8 mouse cellular contexts compared by ENCODE assay signal in the genomic region with DNA sequence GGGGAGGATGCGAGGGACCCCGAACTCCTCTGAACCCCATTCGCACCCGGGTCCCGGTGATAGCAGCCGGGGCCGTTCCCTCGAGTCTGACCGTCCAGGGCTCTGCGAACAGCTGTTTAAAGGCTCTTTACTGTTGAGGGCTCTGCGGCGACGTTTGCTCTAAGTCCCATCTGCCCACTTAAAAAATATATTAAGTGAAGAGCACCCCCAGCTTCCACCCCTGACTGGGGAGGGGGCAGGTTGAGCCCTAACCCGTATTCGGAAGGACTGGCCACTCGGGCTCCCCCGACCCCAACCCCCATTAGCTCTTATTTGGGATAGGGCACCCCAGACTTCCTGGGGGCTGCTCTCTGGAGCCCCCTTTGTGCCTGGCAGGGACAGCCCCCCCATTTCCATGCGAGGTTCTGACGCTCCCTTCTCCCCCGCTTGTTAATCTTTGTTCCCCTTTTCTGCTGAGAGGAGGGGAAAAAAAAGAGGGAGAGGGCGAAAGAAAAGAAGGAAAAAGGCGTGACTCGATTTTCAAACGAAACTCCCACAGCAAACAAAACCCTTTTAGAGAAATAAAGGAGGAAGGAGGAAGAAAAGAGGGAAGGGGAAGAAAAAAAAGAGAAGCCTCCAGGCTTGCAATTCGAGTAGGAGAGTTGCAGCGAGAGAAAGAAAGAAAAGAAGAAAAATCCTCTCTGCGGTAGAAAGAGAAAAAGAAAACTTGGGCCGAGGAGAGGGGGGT. TPM values are rescaled to one million over a fixed set of nuclear protein-coding genes. Genes with fewer than 3 reads are reported as not detected.
A peak's percentile ranks its signal among the peaks of the same experiment; 100 is the strongest.
DNase-seq lines count a peak whose midpoint lies in the region; ATAC-seq lines count a peak whose summit lies in the region.

No protein-coding gene starts in this region.

- intact Hi-C loops in gastrocnemius, postnatal 14 days (cut with DNase I; ENCODE audit: low total_unique reads), result loop anchor here (5.0 to 10.0 kb wide), 2 partner anchors 47 to 199 kb away; no protein-coding TSS in a partner anchor

- H3K9ac ChIP-seq in kidney, embryonic 14.5 days (ENCODE audit: low read depth, low read length), result peak overlapping the region; percentile 96
- peak overlapping the region; percentile 96 for H3K9ac ChIP-seq in forebrain, embryonic 16.5 days (replicated peaks; ENCODE audit: low read depth, low read length)

- no peak; the same call in none of the 2 replicates for ATAC-seq in kidney, embryonic 14.5 days (ENCODE audit: low FRiP score, low TSS enrichment)
- peak; percentile 18 for ATAC-seq in forebrain, embryonic 16.5 days

- H3K27ac ChIP-seq in kidney, embryonic 14.5 days (ENCODE audit: low read depth, low read length), result peak overlapping the region; percentile 98
- peak overlapping the region; percentile 97 for H3K27ac ChIP-seq in forebrain, embryonic 16.5 days (ENCODE audit: low read length)
- peak overlapping the region; percentile 100 for H3K27ac ChIP-seq in macrophage

- H3K36me3 ChIP-seq in kidney, embryonic 14.5 days (ENCODE audit: control insufficient read depth, insufficient read depth, low read length), result no peaks in the 10 kb centered on the region; the same call in 1 of the 2 replicates
- no peaks in the 10 kb centered on the region for H3K36me3 ChIP-seq in forebrain, embryonic 16.5 days (ENCODE audit: control insufficient read depth, insufficient read depth)
- H3K36me3 ChIP-seq in macrophage (ENCODE audit: inconsistent target), result no peaks in the 10 kb centered on the region

- peaks cover 49% of the 10 kb centered on the region for H3K79me2 ChIP-seq in macrophage (ENCODE audit: inconsistent target)

- H3K4me3 ChIP-seq in kidney, embryonic 14.5 days (ENCODE audit: low read length), result peak overlapping the region; percentile 86
- peak overlapping the region; percentile 57 for H3K4me3 ChIP-seq in forebrain, embryonic 16.5 days (replicated peaks; ENCODE audit: low read length)
- H3K4me3 ChIP-seq in macrophage (ENCODE audit: inconsistent target), result peak overlapping the region; percentile 77

- H3K9me3 ChIP-seq in kidney, embryonic 14.5 days (ENCODE audit: control insufficient read depth, low read length), result no peaks in the 10 kb centered on the region
- no peaks in the 10 kb centered on the region for H3K9me3 ChIP-seq in forebrain, embryonic 16.5 days (ENCODE audit: control insufficient read depth, low read length)

- under 1% methylated on average over 28 of the region's 28 CpGs for WGBS in kidney, embryonic 14.5 days
- under 1% methylated on average over 28 of the region's 28 CpGs for WGBS in forebrain, embryonic 16.5 days
- WGBS in macrophage (ENCODE audit: missing documents), result under 1% methylated on average over 24 of the region's 28 CpGs

- H3K4me2 ChIP-seq in kidney, embryonic 14.5 days (replicated peaks; ENCODE audit: low read depth, low read length), result peak overlapping the region; percentile 90
- peak overlapping the region; percentile 83 for H3K4me2 ChIP-seq in forebrain, embryonic 16.5 days (ENCODE audit: low read length)

- peaks cover 20% of the 10 kb centered on the region for H3K4me1 ChIP-seq in kidney, embryonic 14.5 days (ENCODE audit: control insufficient read depth, insufficient read depth, low read length)
- peaks cover 30% of the 10 kb centered on the region for H3K4me1 ChIP-seq in forebrain, embryonic 16.5 days (replicated peaks; ENCODE audit: control insufficient read depth, insufficient read depth, low read length)

- no peaks in the 10 kb centered on the region for H3K27me3 ChIP-seq in kidney, embryonic 14.5 days (ENCODE audit: control insufficient read depth, insufficient read depth, low read length)
- no peaks in the 10 kb centered on the region for H3K27me3 ChIP-seq in forebrain, embryonic 16.5 days (replicated peaks; ENCODE audit: control insufficient read depth, insufficient read depth, low read length)

- no peak for DNase-seq in kidney, adult 8-10 months
- peak; percentile 36 for DNase-seq in Muller cell, postnatal 12 days (ENCODE audit: inconsistent ontology term)
- no peak for DNase-seq in urinary bladder, adult 2 months (ENCODE audit: low spot score)
- no peak for DNase-seq in kidney, postnatal 14 days
- DNase-seq in gastrocnemius, postnatal 14 days, result no peak

RNA-seq across cellular contexts. Expression of a gene that starts 0.9 kb away (rescaled TPM):
- polyA plus RNA-seq in kidney, embryonic 14.5 days (2014; fragmentation: Nextera tagmentation; extraction: Ambion mirVana), result 23.6 and 25.7 TPM in 2 replicates
- 18.7 and 19.6 TPM in 2 replicates for polyA plus RNA-seq in forebrain, embryonic 16.5 days (2015; fragmentation: Nextera tagmentation; extraction: Ambion mirVana)
- total RNA-seq in macrophage (2018; cell fraction: chromatin; rRNA removed), result 100 to 1,000 TPM in 9 of 26 experiments, 10 to 100 TPM in 17; 10.9 to 127 (median 87.0) TPM
- total RNA-seq in macrophage (2018; cell fraction: cytosol; rRNA removed), result 10 to 100 TPM; 18.9 to 85.9 (median 65.4) TPM
- total RNA-seq in macrophage (2018; cell fraction: nucleus; rRNA removed), result 100 to 1,000 TPM in 9 of 26 experiments, 10 to 100 TPM in 17; 15.7 to 151 (median 83.9) TPM
- polyA plus RNA-seq in macrophage (2018), result 33.7 to 69.0 TPM (median 50.1 TPM) in 3 replicates
- polyA plus RNA-seq in urinary bladder, adult 2 months (2012; rRNA removed), result 15.6 and 18.8 TPM in 2 replicates
- 10 to 100 TPM; 14.1 to 15.5 TPM for total RNA-seq in gastrocnemius, postnatal 14 days (2021)
